Mouse (Mus musculus): ENCODE data around the gene Hrk. TPM values are rescaled to one million over a fixed set of nuclear protein-coding genes. Genes with fewer than 3 reads are reported as not detected.
A peak's percentile ranks its signal among the peaks of the same experiment; 100 is the strongest.

The Hrk gene
- polyA plus RNA-seq (2016; fragmentation: Nextera tagmentation; extraction: Ambion mirVana): 0.04 and 0.09 TPM in 2 replicates

DNA sequence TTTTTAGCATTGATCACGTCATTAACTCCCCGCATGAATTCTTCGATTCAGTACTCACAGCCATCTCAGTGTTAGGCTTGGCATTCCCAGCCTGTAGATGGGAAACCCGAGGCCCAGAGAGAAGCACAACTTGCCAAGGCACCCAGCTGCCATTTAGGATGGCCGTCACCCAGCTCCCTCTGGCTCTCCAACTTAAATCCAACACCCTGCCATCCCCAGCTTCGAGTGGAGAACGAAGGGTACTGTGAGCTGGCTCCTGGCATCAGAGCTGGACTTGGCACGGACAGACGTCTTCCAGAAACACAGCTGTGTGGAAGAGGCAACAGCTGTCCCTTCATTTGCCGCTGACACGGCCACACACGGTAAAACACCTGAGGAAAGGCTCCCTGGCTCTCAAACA, at the start of gene Hrk:
TSS of gene Hrk (plus strand) at position 68 of the 400 bp plus-strand sequence.
- Histone ChIP-seq H3K27ac (no peak within 1 kb of the TSS), H3K27me3 (ENCODE audit: poor library complexity, severe bottlenecking) (peaks cover 82% of the 10 kb centered on the region), H3K4me3 (no peak within 1 kb of the TSS), H3K4me1 (peaks cover 8% of the 10 kb centered on the region), H3K36me3 (replicated peaks) (no peaks in the 10 kb centered on the region), H3K9me3 (no peaks in the 10 kb centered on the region)
- DNase-seq (ENCODE audit: extremely low spot score, low spot score): no peak
- WGBS: 76% methylated on average over 12 of the region's 12 CpGs

DNA sequence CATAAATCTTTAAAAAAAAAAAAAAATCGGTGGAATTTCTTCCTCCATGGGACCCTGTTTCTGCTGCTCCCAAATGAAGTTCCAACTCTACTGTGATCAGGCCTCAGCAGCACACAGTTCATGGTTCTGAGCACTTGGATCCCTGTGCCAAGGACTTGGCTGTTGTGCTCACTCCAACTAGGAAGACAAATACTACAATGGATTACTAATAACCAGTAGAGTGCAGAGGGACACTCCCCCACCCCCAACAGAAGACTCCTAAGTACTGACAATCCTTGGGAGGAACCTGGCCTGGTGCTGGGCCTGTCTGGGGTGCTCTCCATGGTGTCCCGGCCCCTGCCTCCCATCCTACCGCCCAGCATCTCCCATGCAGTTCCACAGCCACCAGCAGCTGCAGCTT, 46.1 kb upstream of the Hrk start:
- no peak overlapping the region for H3K4me3 ChIP-seq
- H3K27me3 ChIP-seq (ENCODE audit: poor library complexity, severe bottlenecking): no peaks in the 10 kb centered on the region
- H3K4me1 ChIP-seq: peaks cover 16% of the 10 kb centered on the region
- WGBS: 85% methylated on average over 3 of the region's 3 CpGs
- no peak overlapping the region for H3K27ac ChIP-seq
- H3K9me3 ChIP-seq: no peaks in the 10 kb centered on the region
- peaks cover 64% of the 10 kb centered on the region for H3K36me3 ChIP-seq (replicated peaks)
- DNase-seq (ENCODE audit: extremely low spot score, low spot score): no peak

DNA sequence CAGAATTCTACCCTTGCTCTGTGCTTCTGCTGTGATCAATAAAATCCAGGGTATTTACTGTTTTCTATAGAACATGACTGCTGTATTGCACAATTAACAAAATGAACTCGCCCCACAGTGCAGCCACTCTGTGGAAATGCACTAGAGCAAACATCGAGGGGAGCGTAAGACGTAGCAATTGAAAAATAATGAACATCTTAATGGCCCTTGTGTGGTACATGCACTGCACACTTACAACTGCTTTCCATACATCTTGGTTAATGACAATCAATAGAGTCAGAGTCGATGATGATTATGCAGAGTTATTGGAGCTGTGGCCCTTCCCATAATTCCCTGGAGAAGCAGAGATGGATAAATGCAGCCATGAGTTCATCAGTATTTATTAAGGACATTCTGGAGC, 45.5 kb upstream of the Hrk start:
- Histone ChIP-seq H3K4me1 (peaks cover 22% of the 10 kb centered on the region), H3K27ac (no peak overlapping the region), H3K27me3 (ENCODE audit: poor library complexity, severe bottlenecking) (no peaks in the 10 kb centered on the region), H3K36me3 (replicated peaks) (peaks cover 59% of the 10 kb centered on the region), H3K4me3 (no peak overlapping the region), H3K9me3 (no peaks in the 10 kb centered on the region)
- 95% methylated on average over 5 of the region's 5 CpGs for WGBS
- DNase-seq (ENCODE audit: extremely low spot score, low spot score): no peak

DNA sequence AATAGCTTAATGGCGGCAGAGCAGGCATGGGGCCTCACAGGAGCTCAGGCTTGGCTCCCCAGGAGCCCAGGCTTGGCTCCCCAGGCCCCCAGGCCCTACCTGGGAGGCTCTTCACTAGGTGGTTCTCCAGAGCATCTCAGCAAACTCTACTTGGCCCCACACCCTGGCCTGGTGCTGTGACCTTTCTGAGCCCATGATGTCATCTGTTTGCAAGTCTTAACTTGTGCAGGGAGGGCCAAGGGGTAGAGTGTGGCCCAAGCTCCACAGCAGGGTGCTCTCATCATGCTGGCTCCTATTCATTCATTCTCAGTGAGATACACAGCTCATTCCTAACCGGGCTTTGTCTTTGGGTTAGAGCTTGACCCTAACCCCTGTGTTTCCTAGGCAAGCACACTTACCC, 43.8 kb upstream of the Hrk start:
- Histone ChIP-seq H3K36me3 (replicated peaks) (peaks cover 68% of the 10 kb centered on the region), H3K4me1 (peaks cover 23% of the 10 kb centered on the region), H3K27ac (peak overlapping the region; percentile 31; the same call in 1 of the 2 replicates), H3K4me3 (no peak overlapping the region), H3K9me3 (no peaks in the 10 kb centered on the region), H3K27me3 (ENCODE audit: poor library complexity, severe bottlenecking) (no peaks in the 10 kb centered on the region)
- no peak for DNase-seq (ENCODE audit: extremely low spot score, low spot score)
- WGBS: 25% methylated on average over 2 of the region's 2 CpGs

- Histone ChIP-seq H3K36me3 (replicated peaks) (peaks cover 71% of the 10 kb centered on the region), H3K27me3 (ENCODE audit: poor library complexity, severe bottlenecking) (no peaks in the 10 kb centered on the region), H3K9me3 (no peaks in the 10 kb centered on the region), H3K4me3 (no peak overlapping the region), H3K4me1 (peaks cover 23% of the 10 kb centered on the region), H3K27ac (no peak overlapping the region)
- DNase-seq (ENCODE audit: extremely low spot score, low spot score): no peak
- WGBS: 94% methylated on average over 4 of the region's 4 CpGs
These were observed 42.5 kb upstream of the Hrk start for GRCm38 (mm10) chr5:118121928-118122327.

GRCm38 (mm10) chr5:118123096-118123495, 41.4 kb upstream of the Hrk start:
- 50% methylated on average over 10 of the region's 10 CpGs for WGBS
- Histone ChIP-seq H3K4me3 (no peak overlapping the region), H3K27me3 (ENCODE audit: poor library complexity, severe bottlenecking) (no peaks in the 10 kb centered on the region), H3K36me3 (replicated peaks) (peaks cover 74% of the 10 kb centered on the region), H3K4me1 (peaks cover 23% of the 10 kb centered on the region), H3K27ac (0 out of 2 replicates have a peak overlapping the region, but pooled peaks have one; percentile 16), H3K9me3 (no peaks in the 10 kb centered on the region)
- DNase-seq (ENCODE audit: extremely low spot score, low spot score): no peak

- no peaks in the 10 kb centered on the region for H3K9me3 ChIP-seq
- WGBS: 83% methylated on average over 4 of the region's 4 CpGs
- H3K4me3 ChIP-seq: no peak overlapping the region
- H3K36me3 ChIP-seq (replicated peaks): peaks cover 67% of the 10 kb centered on the region
- H3K4me1 ChIP-seq: peaks cover 11% of the 10 kb centered on the region
- no peaks in the 10 kb centered on the region for H3K27me3 ChIP-seq (ENCODE audit: poor library complexity, severe bottlenecking)
- H3K27ac ChIP-seq: no peak overlapping the region
- DNase-seq (ENCODE audit: extremely low spot score, low spot score): no peak
These were observed 37.8 kb upstream of the Hrk start for GRCm38 (mm10) chr5:118126671-118127070.

DNA sequence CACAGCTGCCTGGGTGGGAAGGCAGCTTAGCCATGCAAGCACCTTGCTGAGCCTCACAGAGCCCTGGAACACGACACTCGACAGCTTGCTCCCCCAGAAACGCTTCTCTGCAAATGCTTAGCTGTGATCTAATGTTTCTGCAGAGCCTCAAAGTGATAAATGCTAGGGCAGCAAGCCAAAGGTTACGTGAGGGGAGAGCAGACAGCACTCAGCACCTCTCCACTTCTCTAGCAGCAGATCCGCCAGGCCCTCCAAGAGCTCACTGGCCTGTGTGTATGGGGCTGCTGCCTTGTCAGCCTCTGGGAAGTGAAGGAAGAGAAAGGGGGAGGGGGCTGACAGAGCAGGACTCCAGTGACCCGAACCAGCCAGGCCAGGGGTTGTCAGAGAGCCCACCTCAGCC, 36.2 kb upstream of the Hrk start:
- H3K4me3 ChIP-seq: no peak overlapping the region
- WGBS: 88% methylated on average over 6 of the region's 6 CpGs
- no peak overlapping the region for H3K27ac ChIP-seq
- H3K4me1 ChIP-seq: peaks cover 8% of the 10 kb centered on the region
- no peak for DNase-seq (ENCODE audit: extremely low spot score, low spot score)
- H3K36me3 ChIP-seq (replicated peaks): peaks cover 57% of the 10 kb centered on the region
- no peaks in the 10 kb centered on the region for H3K9me3 ChIP-seq
- H3K27me3 ChIP-seq (ENCODE audit: poor library complexity, severe bottlenecking): no peaks in the 10 kb centered on the region

DNA sequence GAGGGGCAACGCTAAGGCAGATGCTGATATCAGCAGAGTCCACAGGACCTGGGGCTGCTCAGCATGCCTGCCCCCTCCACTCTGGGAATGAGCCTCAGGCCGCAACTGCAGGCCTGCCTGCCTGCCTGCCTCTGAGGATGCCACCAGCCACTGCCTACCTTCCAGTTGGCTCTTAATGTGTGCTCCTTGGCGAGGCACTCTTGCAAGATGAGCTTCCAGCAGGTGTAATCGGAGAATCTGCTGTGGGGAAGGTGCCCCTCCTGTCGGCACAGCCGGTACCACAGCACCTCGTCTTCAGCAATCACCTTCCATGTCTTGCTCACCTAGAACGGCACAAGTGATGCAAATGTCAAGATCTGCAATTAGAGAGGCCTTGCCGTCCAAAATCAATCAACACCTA, 35.8 kb upstream of the Hrk start:
- Histone ChIP-seq H3K4me1 (peaks cover 3% of the 10 kb centered on the region), H3K4me3 (no peak overlapping the region), H3K9me3 (no peaks in the 10 kb centered on the region), H3K27me3 (ENCODE audit: poor library complexity, severe bottlenecking) (no peaks in the 10 kb centered on the region), H3K27ac (no peak overlapping the region), H3K36me3 (replicated peaks) (peaks cover 57% of the 10 kb centered on the region)
- no peak for DNase-seq (ENCODE audit: extremely low spot score, low spot score)
- WGBS: 84% methylated on average over 9 of the region's 9 CpGs

- WGBS: 91% methylated on average over 5 of the region's 5 CpGs
- Histone ChIP-seq H3K27ac (no peak overlapping the region), H3K4me3 (no peak overlapping the region), H3K36me3 (replicated peaks) (peaks cover 60% of the 10 kb centered on the region), H3K9me3 (no peaks in the 10 kb centered on the region), H3K4me1 (no peaks in the 10 kb centered on the region), H3K27me3 (ENCODE audit: poor library complexity, severe bottlenecking) (no peaks in the 10 kb centered on the region)
- DNase-seq (ENCODE audit: extremely low spot score, low spot score): no peak
These were observed 28.1 kb upstream of the Hrk start for GRCm38 (mm10) chr5:118136391-118136790.

GRCm38 (mm10) chr5:118139630-118140029, 24.8 kb upstream of the Hrk start:
- H3K4me3 ChIP-seq: no peak overlapping the region
- H3K4me1 ChIP-seq: no peaks in the 10 kb centered on the region
- no peak overlapping the region for H3K27ac ChIP-seq
- no peaks in the 10 kb centered on the region for H3K9me3 ChIP-seq
- H3K27me3 ChIP-seq (ENCODE audit: poor library complexity, severe bottlenecking): no peaks in the 10 kb centered on the region
- H3K36me3 ChIP-seq (replicated peaks): peaks cover 79% of the 10 kb centered on the region
- no peak for DNase-seq (ENCODE audit: extremely low spot score, low spot score)
- 91% methylated on average over 8 of the region's 8 CpGs for WGBS

- H3K27ac ChIP-seq: no peak overlapping the region
- 0 out of 2 replicates have a peak, but pooled peaks cover 2% of the 10 kb centered on the region for H3K4me1 ChIP-seq
- no peak overlapping the region for H3K4me3 ChIP-seq
- H3K27me3 ChIP-seq (ENCODE audit: poor library complexity, severe bottlenecking): no peaks in the 10 kb centered on the region
- WGBS: 93% methylated on average over 8 of the region's 8 CpGs
- H3K9me3 ChIP-seq: no peaks in the 10 kb centered on the region
- H3K36me3 ChIP-seq (replicated peaks): peaks cover 76% of the 10 kb centered on the region
- DNase-seq (ENCODE audit: extremely low spot score, low spot score): no peak
These were observed 22.0 kb upstream of the Hrk start for GRCm38 (mm10) chr5:118142471-118142870.

- WGBS: 86% methylated on average over 12 of the region's 12 CpGs
- Histone ChIP-seq H3K4me3 (no peak overlapping the region), H3K4me1 (0 out of 2 replicates have a peak, but pooled peaks cover 5% of the 10 kb centered on the region), H3K27me3 (ENCODE audit: poor library complexity, severe bottlenecking) (no peaks in the 10 kb centered on the region), H3K36me3 (replicated peaks) (peaks cover 69% of the 10 kb centered on the region), H3K9me3 (no peaks in the 10 kb centered on the region), H3K27ac (no peak overlapping the region)
- no peak for DNase-seq (ENCODE audit: extremely low spot score, low spot score)
These were observed 21.0 kb upstream of the Hrk start for GRCm38 (mm10) chr5:118143211-118144026.
